Mouse (Mus musculus): ENCODE results near the gene Tex2. TPM values are rescaled to one million over a fixed set of nuclear protein-coding genes. Genes with fewer than 3 reads are reported as not detected.
A peak's percentile ranks its signal among the peaks of the same experiment; 100 is the strongest.
"Not testable (repeated sequence)": the region's sequence is repeated elsewhere in the genome, so short reads cannot be mapped to it uniquely, and the experiment has no call there.

The Tex2 gene
- total RNA-seq, 2 experiments from 2014 or later: 59.2 to 65.5 TPM

- Histone ChIP-seq H3K27ac (no peak overlapping the region), H3K4me3 (no peak overlapping the region)
- intact Hi-C loops (cut with DNase I): no loop called here
- no peak for DNase-seq
- TF ChIP-seq CTCF (IDR thresholded peaks at IDR 0.05): no peak
These were observed 109.9 kb downstream of the Tex2 start for GRCm38 (mm10) chr11:106503425-106503717.

- TF ChIP-seq CTCF (IDR thresholded peaks at IDR 0.05): no peak
- intact Hi-C loops (cut with DNase I): no loop called here
- H3K4me3 ChIP-seq: no peak overlapping the region
- no peak for DNase-seq
- no peak overlapping the region for H3K27ac ChIP-seq
These were observed 110.4 kb downstream of the Tex2 start for GRCm38 (mm10) chr11:106502631-106503424.

GRCm38 (mm10) chr11:106502159-106502505 lies 111.1 kb downstream of the Tex2 start:
- intact Hi-C loops (cut with DNase I): no loop called here

GRCm38 (mm10) chr11:106501308-106502158 lies 111.7 kb downstream of the Tex2 start:
- Histone ChIP-seq H3K4me3 (peak overlapping the region; percentile 91), H3K27ac (peak overlapping the region; percentile 99)
- intact Hi-C loops (cut with DNase I): no loop called here
- no peak for TF ChIP-seq CTCF (IDR thresholded peaks at IDR 0.05)
- DNase-seq: peak; percentile 77

More at GRCm38 (mm10) chr11:106502159-106502505, 111.1 kb downstream of the Tex2 start:
- H3K27ac ChIP-seq: peak overlapping the region; percentile 99
- TF ChIP-seq CTCF (IDR thresholded peaks at IDR 0.05): no peak
- no peak for DNase-seq
- no peak overlapping the region for H3K4me3 ChIP-seq

- peak; percentile 94 for DNase-seq
- intact Hi-C loops (cut with DNase I): no loop called here
These were observed 112.6 kb downstream of the Tex2 start for GRCm38 (mm10) chr11:106500393-106501307.

GRCm38 (mm10) chr11:106498739-106499379 lies 114.4 kb downstream of the Tex2 start:
- intact Hi-C loops (cut with DNase I): no loop called here
- DNase-seq: no peak
- TF ChIP-seq CTCF (IDR thresholded peaks at IDR 0.05): no peak
- H3K27ac ChIP-seq: no peak overlapping the region
- H3K4me3 ChIP-seq: no peak overlapping the region

More at GRCm38 (mm10) chr11:106500393-106501307, 112.6 kb downstream of the Tex2 start:
- peak overlapping the region; percentile 91 for H3K4me3 ChIP-seq
- TF ChIP-seq CTCF (IDR thresholded peaks at IDR 0.05): no peak
- H3K27ac ChIP-seq: peak overlapping the region; percentile 99

GRCm38 (mm10) chr11:106497926-106498325 lies 115.3 kb downstream of the Tex2 start:
- no peak for DNase-seq
- H3K27ac ChIP-seq: no peak overlapping the region
- intact Hi-C loops (cut with DNase I): no loop called here
- TF ChIP-seq CTCF (IDR thresholded peaks at IDR 0.05): peak; percentile 15; the same call in 1 of the 2 replicates
- no peak overlapping the region for H3K4me3 ChIP-seq

GRCm38 (mm10) chr11:106497009-106497408 lies 116.2 kb downstream of the Tex2 start:
- H3K4me3 ChIP-seq; H3K27ac ChIP-seq; DNase-seq; intact Hi-C loops (cut with DNase I): not testable (repeated sequence)

- DNase-seq: no peak
- Histone ChIP-seq H3K4me3 (no peak overlapping the region), H3K27ac (no peak overlapping the region)
- TF ChIP-seq CTCF (IDR thresholded peaks at IDR 0.05): no peak
- intact Hi-C loops (cut with DNase I): no loop called here
These were observed 120.1 kb downstream of the Tex2 start for GRCm38 (mm10) chr11:106492984-106493669.

- Histone ChIP-seq H3K4me3 (no peak overlapping the region), H3K27ac (peak overlapping the region; percentile 46)
- peak; percentile 79 for TF ChIP-seq CTCF (IDR thresholded peaks at IDR 0.05)
- DNase-seq: peak; percentile 71
- intact Hi-C loops (cut with DNase I): loop anchor here (1.0 kb wide), 1 partner anchor 73 kb away; no protein-coding TSS in a partner anchor
These were observed 121.8 kb downstream of the Tex2 start for GRCm38 (mm10) chr11:106491393-106491792.

- H3K27ac ChIP-seq; DNase-seq; intact Hi-C loops (cut with DNase I); H3K4me3 ChIP-seq: not testable (repeated sequence)
These were observed 122.6 kb downstream of the Tex2 start for GRCm38 (mm10) chr11:106490600-106490999.

Data from gastrocnemius, adult 2 months (tissue).